Mouse (Mus musculus): ENCODE data around the gene Gm20388.

DNA sequence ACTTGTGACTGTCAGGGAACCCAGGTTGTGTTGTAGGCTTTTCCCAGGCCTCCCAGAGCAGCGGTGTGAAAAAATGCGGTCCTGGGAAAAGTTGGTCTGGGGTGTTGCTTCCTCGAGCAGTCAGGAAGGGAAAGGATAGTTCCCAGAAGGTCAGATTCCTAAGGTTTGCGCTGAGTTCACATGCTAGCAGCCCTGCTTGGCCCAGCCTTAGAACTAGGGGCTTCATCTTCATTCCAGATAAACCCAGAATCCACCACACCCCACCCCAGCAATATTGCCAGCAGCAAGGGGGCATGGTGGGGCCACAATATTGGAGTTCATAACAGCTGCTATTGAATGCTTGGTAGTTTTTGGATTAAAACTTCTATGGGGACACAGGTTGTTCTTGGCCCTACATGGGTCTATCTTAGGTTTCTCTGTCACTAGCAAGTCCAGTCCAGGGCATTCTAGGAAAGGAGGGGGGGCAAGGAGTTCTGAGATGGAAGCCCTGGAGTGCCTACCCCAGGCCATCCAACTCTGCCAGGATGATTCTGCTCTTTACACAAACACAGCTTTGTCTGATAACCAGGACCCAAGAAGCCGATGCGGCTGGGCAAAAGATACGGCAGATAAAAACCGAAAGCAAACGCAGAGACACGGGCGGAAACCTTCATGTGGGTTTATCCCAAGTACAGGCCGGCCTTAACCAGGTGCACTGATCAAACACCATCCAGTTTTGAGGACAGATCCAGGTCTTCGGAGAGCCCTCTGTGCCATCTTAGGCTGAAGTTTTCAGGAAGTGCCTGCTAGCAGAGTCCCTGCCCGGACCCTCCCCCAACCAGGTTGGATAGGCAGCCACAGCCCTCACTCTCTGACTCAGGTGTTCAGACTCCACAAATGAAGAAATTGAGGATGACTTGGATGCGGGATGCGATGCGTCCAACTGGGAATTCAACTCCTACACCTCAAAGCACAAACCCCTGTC, 1210.1 kb downstream of the Gm20388 start:
- TF ChIP-seq CTCF (IDR thresholded peaks at IDR 0.05; ENCODE audit: extremely low read depth, insufficient read depth, low read length) (no peak), POLR2A (IDR thresholded peaks at IDR 0.05; ENCODE audit: extremely low read depth, insufficient read depth, low read length) (no peak)

Data from cortical plate, adult 2 months (tissue).